Mouse (Mus musculus) urinary bladder, adult 2 months (tissue): ENCODE measurements around the gene Gm10681. TPM values are rescaled to one million over a fixed set of nuclear protein-coding genes. Genes with fewer than 3 reads are reported as not detected.
"Not testable (repeated sequence)": the region's sequence is repeated elsewhere in the genome, so short reads cannot be mapped to it uniquely, and the experiment has no call there.

Experiments used
- DNase-seq: peaks from one replicate; pipeline ENCODE4 v3.0.0; 2022; ENCODE audit warnings: low spot score
- polyA plus RNA-seq: library from polyadenylated mRNA; depleted of rRNA; stranded (reverse); fragments of >200 nt; gene quantifications from 2 replicates; pipeline ENCODE4 v1.2.3, GENCODE M21; 2012; rRNA removed

The Gm10681 gene
- polyA plus RNA-seq, 1 experiment, result not detected

DNA sequence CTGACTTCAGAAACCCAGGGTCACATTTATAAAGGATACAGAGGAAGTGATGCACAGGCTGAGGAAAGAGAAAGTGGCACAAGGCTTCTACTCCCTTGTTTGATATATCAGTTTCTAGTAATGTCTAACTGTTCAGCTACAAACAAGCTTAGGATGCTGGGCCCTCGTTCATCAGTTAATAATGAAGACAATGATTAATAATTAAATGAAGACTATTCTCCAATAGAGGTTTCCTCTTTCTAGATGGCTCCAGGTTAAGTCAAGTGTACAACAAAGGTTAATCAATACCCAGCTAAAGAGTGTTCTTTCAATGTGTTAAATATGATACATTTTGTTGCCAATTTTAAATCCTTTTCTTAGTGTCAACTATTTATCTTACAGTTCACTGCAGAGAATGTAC, 78.2 kb downstream of the Gm10681 start, which contains the start of gene Hsd3b4:
TSS of gene Hsd3b4 (minus strand) at position 101 of the 400 bp plus-strand sequence.
- DNase-seq, result not testable (repeated sequence)

GRCm38 (mm10) chr3:98507229-98507628, 81.4 kb downstream of the Gm10681 start:
- not testable (repeated sequence) for DNase-seq

Other genes starting within 250 kb of the Gm10681 start
- gene Phgdh, start 248.8 kb downstream of the Gm10681 start, polyA plus RNA-seq, result 14.2 and 15.8 TPM in 2 replicates
- gene Zfp697, start 206.3 kb downstream of the Gm10681 start, polyA plus RNA-seq, result 1.9 TPM in 2 replicates
- not detected in 2 replicates for gene Gm4450, start 131.7 kb downstream of the Gm10681 start, polyA plus RNA-seq
- gene Hsd3b4, start 78.3 kb downstream of the Gm10681 start, polyA plus RNA-seq, result not detected in 2 replicates
- gene Hsd3b5, start 41.4 kb upstream of the Gm10681 start, polyA plus RNA-seq, result not detected in 2 replicates
- not detected in 2 replicates for gene Hsd3b2, start 135.7 kb upstream of the Gm10681 start, polyA plus RNA-seq
- not detected in 2 replicates for gene Hsd3b3, start 174.3 kb upstream of the Gm10681 start, polyA plus RNA-seq
- gene Hsd3b6, start 225.6 kb upstream of the Gm10681 start, polyA plus RNA-seq, result not detected in 2 replicates